Mouse (Mus musculus): ENCODE measurements around the gene 2310061N02Rik. TPM values are rescaled to one million over a fixed set of nuclear protein-coding genes. Genes with fewer than 3 reads are reported as not detected.
"Not testable (repeated sequence)": the region's sequence is repeated elsewhere in the genome, so short reads cannot be mapped to it uniquely, and the experiment has no call there.

The 2310061N02Rik gene
- polyA plus RNA-seq (2012; rRNA removed) = not detected in 2 replicates

DNA sequence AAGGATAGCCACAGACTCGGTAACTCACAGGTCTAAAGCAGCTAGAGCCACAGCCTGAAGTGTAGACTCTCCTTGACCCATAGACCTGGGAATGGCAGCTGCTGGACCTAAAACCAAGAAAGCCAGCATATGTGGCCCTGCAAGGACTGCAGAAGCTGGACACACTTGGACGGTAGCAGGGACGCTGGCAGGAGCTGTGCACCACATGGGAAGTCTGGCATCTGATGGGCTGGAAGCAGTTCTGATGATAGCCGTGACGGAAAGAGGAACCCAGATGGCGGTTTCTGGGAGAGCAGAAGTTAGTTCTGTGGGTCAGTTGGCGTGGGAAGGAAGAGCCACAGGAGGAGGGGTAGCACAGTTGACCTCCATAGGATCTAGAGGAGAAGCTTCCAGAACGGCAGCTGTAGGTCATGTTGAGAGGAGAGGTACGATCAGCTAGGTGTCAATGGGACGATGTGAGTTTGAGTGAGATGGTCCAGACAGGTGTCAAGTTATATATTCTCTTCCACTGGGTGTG is at the start of gene 2310061N02Rik:
2310061N02Rik (minus strand) TSS at position 467 of the 517 bp plus-strand sequence.
- no peaks in the 10 kb centered on the region for H3K27me3 ChIP-seq (replicated peaks; ENCODE audit: control insufficient read depth, insufficient read depth, low read length)
- 83% methylated on average over 10 of the region's 10 CpGs for WGBS
- H3K36me3 ChIP-seq (ENCODE audit: control insufficient read depth, insufficient read depth, low read length) = no peaks in the 10 kb centered on the region
- H3K27ac ChIP-seq (ENCODE audit: insufficient read depth, low read depth, low read length) = no peak within 1 kb of the TSS
- H3K4me1 ChIP-seq (ENCODE audit: control insufficient read depth, insufficient read depth, low read length) = no peaks in the 10 kb centered on the region
- DNase-seq = no peak
- no peak within 1 kb of the TSS for H3K4me3 ChIP-seq (ENCODE audit: insufficient read depth, low read depth, low read length)
- no peak for TF ChIP-seq POLR2A (IDR thresholded peaks at IDR 0.05; ENCODE audit: low read depth, low read length)
- TF ChIP-seq CTCF (conservative IDR thresholded peaks at IDR 0.05; ENCODE audit: insufficient read depth, insufficient read length, low read depth, low read length) = no peak

DNA sequence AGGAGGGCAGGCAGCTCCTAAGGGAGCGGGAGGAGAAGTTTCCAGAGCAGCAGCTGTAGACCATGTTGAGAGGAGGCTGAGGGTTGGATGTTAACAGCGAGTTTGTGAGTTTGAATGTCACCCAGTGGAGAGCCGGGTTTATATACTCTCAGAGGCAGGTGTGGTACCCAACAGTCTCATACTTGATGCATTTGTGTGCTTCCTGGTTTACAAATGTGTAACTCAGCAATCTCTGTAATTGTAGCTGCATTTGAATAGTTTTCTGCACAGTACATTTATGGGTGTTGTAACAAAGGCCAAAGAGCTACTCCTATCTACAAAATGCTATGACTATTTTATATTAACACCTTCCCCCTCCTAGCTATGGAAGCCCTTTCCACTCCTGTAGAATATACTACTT is 43.8 kb upstream of the 2310061N02Rik start, which contains the start of gene Krtap13:
Krtap13 (minus strand) TSS at position 101 of the 400 bp plus-strand sequence.
- not testable (repeated sequence) for H3K4me3 ChIP-seq (ENCODE audit: insufficient read depth, low read depth, low read length); H3K4me1 ChIP-seq (ENCODE audit: control insufficient read depth, insufficient read depth, low read length); H3K27me3 ChIP-seq (replicated peaks; ENCODE audit: control insufficient read depth, insufficient read depth, low read length); H3K27ac ChIP-seq (ENCODE audit: insufficient read depth, low read depth, low read length); DNase-seq; H3K36me3 ChIP-seq (ENCODE audit: control insufficient read depth, insufficient read depth, low read length)
- WGBS = 88% methylated on average over 3 of the region's 3 CpGs

DNA sequence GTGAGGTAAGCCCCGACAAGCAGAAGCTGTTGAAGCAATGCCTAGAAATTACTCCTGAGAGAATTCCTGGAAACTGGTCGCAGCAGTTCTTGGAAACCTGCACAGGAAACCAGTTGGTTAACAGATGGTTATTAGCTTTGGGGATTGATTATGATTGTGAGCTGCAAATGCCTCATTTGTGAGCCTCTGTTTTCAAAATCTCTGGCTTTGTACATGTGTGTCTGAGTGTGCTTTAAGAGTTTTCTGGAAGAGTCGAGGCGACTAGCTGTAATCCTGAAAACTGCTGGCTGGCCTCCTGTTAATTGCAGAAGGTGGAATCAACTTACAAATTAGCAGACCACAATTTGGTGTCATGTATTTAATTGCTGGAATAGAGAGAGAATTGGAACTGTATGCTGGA is 40.2 kb upstream of the 2310061N02Rik start:
- TF ChIP-seq CTCF (conservative IDR thresholded peaks at IDR 0.05; ENCODE audit: insufficient read depth, insufficient read length, low read depth, low read length) = no peak
- no peak for TF ChIP-seq POLR2A (IDR thresholded peaks at IDR 0.05; ENCODE audit: low read depth, low read length)
- Histone ChIP-seq H3K4me1 (ENCODE audit: control insufficient read depth, insufficient read depth, low read length) (no peaks in the 10 kb centered on the region), H3K4me3 (ENCODE audit: insufficient read depth, low read depth, low read length) (no peak overlapping the region), H3K27me3 (replicated peaks; ENCODE audit: control insufficient read depth, insufficient read depth, low read length) (no peaks in the 10 kb centered on the region), H3K27ac (ENCODE audit: insufficient read depth, low read depth, low read length) (no peak overlapping the region), H3K36me3 (ENCODE audit: control insufficient read depth, insufficient read depth, low read length) (no peaks in the 10 kb centered on the region)
- DNase-seq = no peak
- WGBS = 47% methylated on average over 4 of the region's 4 CpGs

DNA sequence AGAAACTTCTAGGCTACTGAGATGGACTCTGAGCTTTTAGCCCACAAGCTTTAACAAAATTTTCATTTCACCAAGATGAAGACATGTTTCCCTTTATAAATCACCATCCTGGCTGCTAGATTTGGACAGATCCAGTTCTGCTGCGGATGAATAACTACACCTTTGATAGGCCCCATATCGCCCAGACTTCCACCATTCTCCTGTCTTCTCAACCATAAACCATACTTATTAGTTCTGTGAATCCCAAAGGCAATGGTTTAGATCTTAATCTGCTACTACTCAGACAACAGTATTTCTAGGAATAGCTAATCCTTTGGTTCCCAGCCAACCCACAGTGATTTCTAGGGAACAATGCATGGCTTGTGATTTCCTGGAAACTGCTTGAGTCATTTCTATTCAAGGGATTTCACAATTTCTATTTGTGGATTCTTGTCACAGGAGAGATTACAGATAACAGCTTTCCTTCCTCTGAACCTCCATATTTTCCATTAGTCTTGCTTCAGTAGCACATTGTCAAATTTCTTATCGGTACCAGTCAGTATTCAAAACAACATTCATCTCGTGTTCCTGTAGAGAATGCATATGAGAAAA is 37.1 kb upstream of the 2310061N02Rik start:
- peak; percentile 6 for DNase-seq
- 48% methylated on average over 4 of the region's 4 CpGs for WGBS

DNA sequence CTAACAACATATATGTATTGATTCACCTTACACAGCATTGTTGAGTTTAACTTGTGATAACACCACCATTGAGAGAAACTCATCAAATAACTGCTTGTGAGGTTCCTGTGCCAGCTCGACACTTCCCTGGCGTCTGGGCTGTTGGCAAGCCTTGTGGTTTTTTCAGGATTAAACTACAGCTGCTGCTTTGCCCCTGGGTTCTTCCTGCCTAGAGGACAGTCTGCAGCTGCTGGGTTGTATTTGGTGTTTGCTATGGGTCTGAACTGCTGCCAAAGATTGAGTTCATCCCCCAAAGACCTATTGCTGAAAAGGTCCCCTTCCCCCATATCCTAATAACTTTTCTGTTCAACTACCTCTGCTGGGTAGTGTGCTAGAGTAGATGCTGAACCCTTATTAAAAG is 27.6 kb upstream of the 2310061N02Rik start:
- H3K36me3 ChIP-seq (ENCODE audit: control insufficient read depth, insufficient read depth, low read length) = no peaks in the 10 kb centered on the region
- TF ChIP-seq CTCF (conservative IDR thresholded peaks at IDR 0.05; ENCODE audit: insufficient read depth, insufficient read length, low read depth, low read length) (no peak), POLR2A (IDR thresholded peaks at IDR 0.05; ENCODE audit: low read depth, low read length) (no peak)
- H3K27ac ChIP-seq (ENCODE audit: insufficient read depth, low read depth, low read length) = no peak overlapping the region
- WGBS = 45% methylated on average over 2 of the region's 2 CpGs
- no peaks in the 10 kb centered on the region for H3K27me3 ChIP-seq (replicated peaks; ENCODE audit: control insufficient read depth, insufficient read depth, low read length)
- H3K4me3 ChIP-seq (ENCODE audit: insufficient read depth, low read depth, low read length) = no peak overlapping the region
- no peaks in the 10 kb centered on the region for H3K4me1 ChIP-seq (ENCODE audit: control insufficient read depth, insufficient read depth, low read length)
- no peak for DNase-seq

More for the DNA sequence above, 37.1 kb upstream of the 2310061N02Rik start:
- Histone ChIP-seq H3K4me3 (ENCODE audit: insufficient read depth, low read depth, low read length) (no peak overlapping the region), H3K27ac (ENCODE audit: insufficient read depth, low read depth, low read length) (no peak overlapping the region), H3K4me1 (ENCODE audit: control insufficient read depth, insufficient read depth, low read length) (no peaks in the 10 kb centered on the region), H3K27me3 (replicated peaks; ENCODE audit: control insufficient read depth, insufficient read depth, low read length) (no peaks in the 10 kb centered on the region), H3K36me3 (ENCODE audit: control insufficient read depth, insufficient read depth, low read length) (no peaks in the 10 kb centered on the region)
- TF ChIP-seq CTCF (conservative IDR thresholded peaks at IDR 0.05; ENCODE audit: insufficient read depth, insufficient read length, low read depth, low read length) (no peak), POLR2A (IDR thresholded peaks at IDR 0.05; ENCODE audit: low read depth, low read length) (no peak)

DNA sequence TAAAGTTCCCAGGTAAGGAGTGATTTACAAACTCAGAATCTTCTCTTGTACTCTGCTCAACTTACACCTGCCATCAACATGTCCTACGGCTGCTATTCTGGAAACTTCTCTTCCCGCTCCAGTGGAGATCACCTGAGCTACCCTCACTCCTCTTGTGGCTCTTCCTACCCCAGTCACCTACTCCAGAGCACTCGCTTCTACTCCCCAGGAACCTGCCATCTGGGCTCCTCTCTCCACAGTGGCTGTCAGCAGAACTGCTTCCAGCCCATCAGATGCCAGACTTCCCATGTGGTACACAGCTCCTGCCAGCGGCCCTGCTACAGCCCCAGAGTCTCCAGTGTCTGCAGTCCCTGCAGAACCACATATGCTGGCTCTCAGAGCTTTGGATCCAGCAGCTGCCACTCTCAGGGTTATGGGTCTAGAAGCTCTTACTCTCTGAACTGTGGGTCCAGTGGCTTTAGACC is 21.1 kb upstream of the 2310061N02Rik start, which contains the start of gene Krtap13-1:
Krtap13-1 (plus strand) TSS at position 51 of the 464 bp plus-strand sequence.
- no peak for TF ChIP-seq CTCF (conservative IDR thresholded peaks at IDR 0.05; ENCODE audit: insufficient read depth, insufficient read length, low read depth, low read length)
- no peak for TF ChIP-seq POLR2A (IDR thresholded peaks at IDR 0.05; ENCODE audit: low read depth, low read length)
- WGBS = 78% methylated on average over 4 of the region's 4 CpGs
- Histone ChIP-seq H3K27me3 (replicated peaks; ENCODE audit: control insufficient read depth, insufficient read depth, low read length) (no peaks in the 10 kb centered on the region), H3K27ac (ENCODE audit: insufficient read depth, low read depth, low read length) (no peak within 1 kb of the TSS), H3K4me1 (ENCODE audit: control insufficient read depth, insufficient read depth, low read length) (no peaks in the 10 kb centered on the region), H3K4me3 (ENCODE audit: insufficient read depth, low read depth, low read length) (no peak within 1 kb of the TSS), H3K36me3 (ENCODE audit: control insufficient read depth, insufficient read depth, low read length) (no peaks in the 10 kb centered on the region)
- no peak for DNase-seq

DNA sequence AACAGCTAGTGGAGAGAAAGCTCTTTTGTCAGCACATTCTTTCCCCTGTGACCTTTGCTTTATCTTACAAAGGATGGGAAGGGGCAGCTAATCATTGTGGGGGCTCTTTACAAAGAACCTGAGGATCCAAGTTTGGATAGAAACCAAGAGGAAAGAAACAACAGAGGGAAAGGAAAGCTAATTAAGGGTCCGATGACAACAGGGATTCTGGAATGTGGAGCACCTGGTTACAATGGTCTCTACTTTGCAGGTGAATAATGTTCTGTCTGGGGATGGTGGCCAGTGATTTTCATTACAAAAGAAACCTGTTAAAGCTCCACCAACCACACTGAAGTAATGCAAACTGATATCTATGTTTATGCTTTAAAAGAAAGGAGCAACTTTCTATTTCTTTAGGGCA is 12.3 kb upstream of the 2310061N02Rik start:
- no peak for DNase-seq
- TF ChIP-seq POLR2A (IDR thresholded peaks at IDR 0.05; ENCODE audit: low read depth, low read length) (no peak), CTCF (conservative IDR thresholded peaks at IDR 0.05; ENCODE audit: insufficient read depth, insufficient read length, low read depth, low read length) (no peak)
- H3K4me1 ChIP-seq (ENCODE audit: control insufficient read depth, insufficient read depth, low read length) = no peaks in the 10 kb centered on the region
- H3K27ac ChIP-seq (ENCODE audit: insufficient read depth, low read depth, low read length) = no peak overlapping the region
- H3K4me3 ChIP-seq (ENCODE audit: insufficient read depth, low read depth, low read length) = no peak overlapping the region
- H3K27me3 ChIP-seq (replicated peaks; ENCODE audit: control insufficient read depth, insufficient read depth, low read length) = no peaks in the 10 kb centered on the region
- 28% methylated on average over 1 of the region's 1 CpGs for WGBS
- H3K36me3 ChIP-seq (ENCODE audit: control insufficient read depth, insufficient read depth, low read length) = no peaks in the 10 kb centered on the region

Measured in kidney, adult 2 months (tissue).